Mouse (Mus musculus) kidney, embryonic 15.5 days (tissue): Measurements from ENCODE around the gene Rhobtb1. TPM values are rescaled to one million over a fixed set of nuclear protein-coding genes. Genes with fewer than 3 reads are reported as not detected.

Source experiments
- ATAC-seq: fragments of 200-750 bp; cut with Nextera tagmentation; replicated peaks from 2 replicates; pipeline ENCODE4 v1.8.0; 2017; ENCODE audit warnings: moderate TSS enrichment; ENCODE audit not compliant: low FRiP score
- H3K27ac ChIP-seq: fragments of 300-500 bp; sonication (generic); 2 replicates; pipeline ENCODE4 v1.5.1; 2015; ENCODE audit warnings: mild to moderate bottlenecking, inconsistent platforms
- H3K27me3 ChIP-seq: fragments of 300-500 bp; sonication (generic); 2 replicates; pipeline ENCODE4 v1.6.1; 2015; ENCODE audit warnings: inconsistent platforms
- H3K36me3 ChIP-seq: fragments of 300-500 bp; sonication (generic); 2 replicates; pipeline ENCODE4 v1.6.1; 2015; ENCODE audit warnings: inconsistent platforms
- H3K4me1 ChIP-seq: fragments of 300-500 bp; sonication (generic); 2 replicates; pipeline ENCODE4 v1.6.1; 2015; ENCODE audit warnings: inconsistent platforms
- H3K4me2 ChIP-seq: fragments of 300-500 bp; sonication (generic); 2 replicates; pipeline ENCODE4 v1.6.1; 2015; ENCODE audit warnings: moderate library complexity, mild to moderate bottlenecking, inconsistent platforms
- H3K4me3 ChIP-seq: fragments of 300-500 bp; sonication (generic); replicated peaks from 2 replicates; pipeline ENCODE4 v1.5.1; 2015; ENCODE audit warnings: mild to moderate bottlenecking, inconsistent platforms
- H3K9ac ChIP-seq: fragments of 300-500 bp; sonication (generic); 2 replicates; pipeline ENCODE4 v1.6.1; 2015; ENCODE audit warnings: mild to moderate bottlenecking, inconsistent platforms
- H3K9me3 ChIP-seq: fragments of 300-500 bp; sonication (generic); replicated peaks from 2 replicates; pipeline ENCODE4 v1.6.1; 2016; ENCODE audit warnings: inconsistent platforms
- WGBS: fragments of 180-500 bp; shearing (Covaris S2); methylation state at CpG from one replicate; pipeline ENCODE4 v1.1.7; 2015; ENCODE audit warnings: mixed read lengths; 5-methylcytosine and 5-hydroxymethylcytosine counted together
- polyA plus RNA-seq: library from polyadenylated mRNA; unstranded; fragments of >200 nt; fragmentation: Nextera tagmentation; extraction: Ambion mirVana; gene quantifications from 2 replicates; pipeline ENCODE4 v1.2.1, GENCODE M21; 2015

Rhobtb1 gene
- polyA plus RNA-seq, 1 experiment from 2014 or later = 21.8 TPM

GRCm38 (mm10) chr10:69288086-69288485 lies 136.9 kb downstream of the Rhobtb1 start:
- Histone ChIP-seq H3K9ac (no peak overlapping the region), H3K4me2 (no peak overlapping the region), H3K27ac (no peak overlapping the region), H3K9me3 (no peaks in the 10 kb centered on the region), H3K36me3 (peaks cover 53% of the 10 kb centered on the region), H3K27me3 (no peaks in the 10 kb centered on the region), H3K4me1 (no peaks in the 10 kb centered on the region), H3K4me3 (no peak overlapping the region)
- 57% methylated on average over 4 of the region's 4 CpGs for WGBS
- no peak for ATAC-seq

DNA sequence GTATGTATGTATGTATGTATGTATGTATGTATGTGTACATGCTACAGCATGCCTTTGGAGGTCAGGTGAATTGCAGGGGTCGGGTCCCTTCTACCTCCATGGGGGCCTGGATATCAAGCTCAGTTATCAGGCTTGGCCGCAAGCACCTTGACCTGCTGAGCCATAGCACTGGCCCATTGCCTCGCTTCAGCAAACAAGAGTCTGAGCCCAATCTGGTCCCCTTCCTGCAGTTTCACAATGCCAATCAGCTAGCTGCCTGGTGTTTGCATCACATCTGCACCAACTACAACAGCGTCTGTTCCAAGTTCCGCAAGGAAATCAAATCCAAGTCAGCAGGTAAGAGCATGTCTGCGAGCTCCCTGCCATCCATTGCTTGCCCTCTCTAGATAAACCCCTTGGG lies 137.5 kb downstream of the Rhobtb1 start:
- ATAC-seq = no peak
- Histone ChIP-seq H3K36me3 (peaks cover 48% of the 10 kb centered on the region), H3K4me2 (no peak overlapping the region), H3K9ac (no peak overlapping the region), H3K27ac (no peak overlapping the region), H3K27me3 (no peaks in the 10 kb centered on the region), H3K4me1 (no peaks in the 10 kb centered on the region), H3K9me3 (no peaks in the 10 kb centered on the region), H3K4me3 (no peak overlapping the region)
- 92% methylated on average over 6 of the region's 6 CpGs for WGBS

DNA sequence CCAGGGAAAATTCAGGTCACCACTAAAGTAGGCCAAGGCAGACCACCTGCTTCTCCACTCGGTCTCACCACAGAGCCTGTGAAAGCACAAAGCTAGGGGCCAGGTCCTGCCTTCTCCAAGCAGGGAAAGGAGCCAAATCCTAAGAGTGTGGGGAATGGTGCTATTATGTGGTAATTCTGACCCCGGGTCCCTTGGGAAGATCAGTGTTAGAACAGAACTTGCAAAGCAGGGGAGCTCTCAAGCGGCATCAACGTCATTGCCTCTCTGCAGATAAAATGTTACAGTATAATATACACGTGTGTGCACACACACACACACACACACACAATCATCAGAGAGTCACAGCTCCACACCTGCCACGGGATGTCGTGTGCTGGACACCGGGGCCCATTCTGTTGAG lies 139.5 kb downstream of the Rhobtb1 start:
- Histone ChIP-seq H3K36me3 (peaks cover 35% of the 10 kb centered on the region), H3K27ac (no peak overlapping the region), H3K4me3 (no peak overlapping the region), H3K9ac (no peak overlapping the region), H3K9me3 (no peaks in the 10 kb centered on the region), H3K4me2 (no peak overlapping the region), H3K4me1 (no peaks in the 10 kb centered on the region), H3K27me3 (no peaks in the 10 kb centered on the region)
- WGBS = 89% methylated on average over 8 of the region's 8 CpGs
- no peak for ATAC-seq

DNA sequence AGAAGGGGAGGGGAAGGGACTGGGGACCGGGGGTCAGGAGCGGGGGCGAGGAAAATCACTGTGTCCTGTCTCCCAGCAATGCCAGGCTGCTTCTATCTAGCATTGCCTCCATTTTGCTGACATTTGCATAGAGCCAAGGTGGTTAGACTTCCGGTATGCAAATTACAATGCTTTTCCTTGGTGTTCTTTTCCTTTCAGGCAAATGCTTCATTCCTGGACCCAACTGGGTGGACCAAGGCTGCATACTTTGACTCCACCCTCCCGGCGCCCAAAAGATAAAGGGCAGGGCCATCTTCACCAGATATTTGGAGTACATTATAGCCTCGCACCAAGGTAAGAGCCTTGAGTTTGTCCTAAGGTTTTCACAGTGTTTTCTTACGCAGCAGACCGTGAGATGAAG lies 144.7 kb downstream of the Rhobtb1 start:
- no peak for ATAC-seq
- H3K9me3 ChIP-seq = no peaks in the 10 kb centered on the region
- H3K9ac ChIP-seq = no peak overlapping the region
- no peaks in the 10 kb centered on the region for H3K27me3 ChIP-seq
- H3K4me2 ChIP-seq = no peak overlapping the region
- H3K4me1 ChIP-seq = no peaks in the 10 kb centered on the region
- no peak overlapping the region for H3K27ac ChIP-seq
- WGBS = 69% methylated on average over 9 of the region's 9 CpGs
- peaks cover under 1% of the 10 kb centered on the region; the same call in 1 of the 2 replicates for H3K36me3 ChIP-seq
- no peak overlapping the region for H3K4me3 ChIP-seq

GRCm38 (mm10) chr10:69299985-69300384 lies 148.8 kb downstream of the Rhobtb1 start:
- Histone ChIP-seq H3K4me2 (no peak overlapping the region), H3K36me3 (no peaks in the 10 kb centered on the region), H3K4me3 (no peak overlapping the region), H3K9ac (no peak overlapping the region), H3K9me3 (no peaks in the 10 kb centered on the region), H3K27ac (no peak overlapping the region), H3K27me3 (no peaks in the 10 kb centered on the region), H3K4me1 (peaks cover 2% of the 10 kb centered on the region)
- ATAC-seq = no peak
- 74% methylated on average over 7 of the region's 7 CpGs for WGBS

- H3K9ac ChIP-seq = no peak overlapping the region
- H3K36me3 ChIP-seq = no peaks in the 10 kb centered on the region
- no peak for ATAC-seq
- no peak overlapping the region for H3K4me2 ChIP-seq
- H3K27me3 ChIP-seq = no peaks in the 10 kb centered on the region
- H3K4me3 ChIP-seq = no peak overlapping the region
- H3K9me3 ChIP-seq = no peaks in the 10 kb centered on the region
- no peak overlapping the region for H3K27ac ChIP-seq
- WGBS = 92% methylated on average over 3 of the region's 3 CpGs
- peaks cover 25% of the 10 kb centered on the region for H3K4me1 ChIP-seq
Measured at GRCm38 (mm10) chr10:69302667-69303066, 151.4 kb downstream of the Rhobtb1 start.

- Histone ChIP-seq H3K9ac (no peak overlapping the region), H3K27me3 (no peaks in the 10 kb centered on the region), H3K27ac (peak overlapping the region; percentile 79; the same call in 1 of the 2 replicates), H3K9me3 (no peaks in the 10 kb centered on the region), H3K4me2 (no peak overlapping the region), H3K36me3 (no peaks in the 10 kb centered on the region), H3K4me1 (peaks cover 25% of the 10 kb centered on the region), H3K4me3 (no peak overlapping the region)
- WGBS = 87% methylated on average over 3 of the region's 3 CpGs
- 0 out of 2 replicates have a peak, but pooled peaks have one; percentile 31 for ATAC-seq
Measured at GRCm38 (mm10) chr10:69304819-69305218, 153.6 kb downstream of the Rhobtb1 start.

- peak overlapping the region; percentile 79 for H3K27ac ChIP-seq
- ATAC-seq = peak; percentile 76
- no peaks in the 10 kb centered on the region for H3K36me3 ChIP-seq
- H3K4me2 ChIP-seq = peak overlapping the region; percentile 25; the same call in 1 of the 2 replicates
- H3K27me3 ChIP-seq = no peaks in the 10 kb centered on the region
- WGBS = 31% methylated on average over 7 of the region's 7 CpGs
- H3K4me1 ChIP-seq = peaks cover 25% of the 10 kb centered on the region
- H3K9ac ChIP-seq = no peak overlapping the region
- no peaks in the 10 kb centered on the region for H3K9me3 ChIP-seq
- H3K4me3 ChIP-seq = no peak overlapping the region
Measured at GRCm38 (mm10) chr10:69305600-69305999, 154.4 kb downstream of the Rhobtb1 start.

DNA sequence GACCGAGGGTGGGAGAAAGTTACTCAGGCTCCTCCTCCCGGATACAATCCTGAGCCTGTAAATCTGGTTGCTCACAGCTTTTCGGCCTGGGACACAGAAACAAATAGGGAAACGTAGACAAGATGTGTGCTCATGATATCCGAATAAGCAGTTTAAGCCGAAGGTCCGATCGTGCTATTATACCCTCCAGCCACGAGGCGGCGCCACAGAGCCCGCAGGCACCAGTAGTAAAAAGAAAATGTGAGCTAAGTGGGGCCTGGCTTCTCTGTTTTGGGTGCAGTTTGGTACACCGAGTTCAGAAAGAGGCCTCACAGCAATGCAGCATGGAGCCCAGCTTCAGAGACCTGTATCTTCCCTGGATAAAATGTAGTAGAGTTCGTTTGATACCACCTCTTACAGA lies 155.0 kb downstream of the Rhobtb1 start:
- 58% methylated on average over 14 of the region's 14 CpGs for WGBS

GRCm38 (mm10) chr10:69307067-69307466 lies 155.8 kb downstream of the Rhobtb1 start:
- no peaks in the 10 kb centered on the region for H3K36me3 ChIP-seq
- no peak overlapping the region for H3K27ac ChIP-seq

More for the DNA sequence above, 155.0 kb downstream of the Rhobtb1 start:
- Histone ChIP-seq H3K4me2 (no peak overlapping the region), H3K27me3 (no peaks in the 10 kb centered on the region), H3K4me1 (peaks cover 25% of the 10 kb centered on the region), H3K9ac (no peak overlapping the region), H3K4me3 (no peak overlapping the region), H3K36me3 (no peaks in the 10 kb centered on the region), H3K27ac (peak overlapping the region; percentile 79), H3K9me3 (no peaks in the 10 kb centered on the region)
- no peak for ATAC-seq

DNA sequence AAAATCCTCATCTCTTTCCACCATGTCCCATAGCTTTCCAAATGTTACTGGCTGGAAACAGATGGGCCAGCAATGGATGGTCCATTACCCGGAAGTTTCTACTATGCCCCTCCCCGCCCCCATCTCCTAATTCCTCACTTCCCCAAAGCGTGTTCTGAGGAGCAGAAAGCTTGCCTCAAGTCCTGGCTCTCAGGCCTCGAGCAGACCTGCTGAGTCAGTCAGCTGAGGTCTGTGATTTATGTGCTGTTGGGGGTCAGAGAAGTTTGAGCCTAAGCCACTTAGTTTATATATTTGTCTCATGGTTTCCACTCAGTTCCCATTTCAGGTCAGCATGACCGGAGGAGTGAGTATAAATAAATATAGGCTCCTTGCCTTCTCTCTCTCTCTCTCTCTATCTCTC lies 157.9 kb downstream of the Rhobtb1 start:
- H3K9me3 ChIP-seq = no peaks in the 10 kb centered on the region
- no peaks in the 10 kb centered on the region for H3K36me3 ChIP-seq
- H3K4me1 ChIP-seq = peaks cover 26% of the 10 kb centered on the region
- no peaks in the 10 kb centered on the region for H3K27me3 ChIP-seq
- 35% methylated on average over 5 of the region's 5 CpGs for WGBS
- H3K4me3 ChIP-seq = no peak overlapping the region
- H3K27ac ChIP-seq = no peak overlapping the region
- no peak for ATAC-seq
- H3K9ac ChIP-seq = no peak overlapping the region
- H3K4me2 ChIP-seq = no peak overlapping the region

More at GRCm38 (mm10) chr10:69307067-69307466, 155.8 kb downstream of the Rhobtb1 start:
- Histone ChIP-seq H3K4me1 (peaks cover 25% of the 10 kb centered on the region), H3K4me3 (no peak overlapping the region), H3K9ac (no peak overlapping the region), H3K4me2 (no peak overlapping the region), H3K27me3 (no peaks in the 10 kb centered on the region), H3K9me3 (no peaks in the 10 kb centered on the region)
- 0 out of 2 replicates have a peak, but pooled peaks have one; percentile 44 for ATAC-seq
- 41% methylated on average over 5 of the region's 5 CpGs for WGBS

DNA sequence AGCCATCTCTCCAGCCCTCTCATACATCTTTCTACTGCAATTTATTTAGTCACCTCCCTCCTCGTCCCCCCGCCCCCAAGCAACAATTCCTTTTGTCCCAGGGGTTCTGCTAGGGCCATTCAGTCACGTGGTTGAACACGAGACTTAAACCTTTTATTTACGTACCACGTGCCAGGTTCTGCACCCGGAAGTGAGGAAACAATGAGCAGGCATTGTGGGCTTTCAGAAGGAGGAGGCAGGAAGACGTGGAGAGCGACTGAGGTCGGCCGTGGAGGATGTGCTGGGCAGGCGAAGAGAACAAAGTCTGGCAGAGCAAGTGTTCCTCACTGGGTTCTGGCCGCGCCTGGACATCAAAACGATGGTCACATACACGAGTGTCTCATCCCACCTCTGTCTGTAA lies 160.6 kb downstream of the Rhobtb1 start:
- Histone ChIP-seq H3K4me3 (no peak overlapping the region), H3K9ac (no peak overlapping the region), H3K36me3 (no peaks in the 10 kb centered on the region), H3K27me3 (no peaks in the 10 kb centered on the region), H3K4me2 (no peak overlapping the region), H3K4me1 (peaks cover 10% of the 10 kb centered on the region; the same call in 1 of the 2 replicates), H3K27ac (no peak overlapping the region), H3K9me3 (no peaks in the 10 kb centered on the region)
- no peak for ATAC-seq
- 73% methylated on average over 16 of the region's 16 CpGs for WGBS

GRCm38 (mm10) chr10:69313944-69314343 lies 162.7 kb downstream of the Rhobtb1 start:
- H3K9ac ChIP-seq = no peak overlapping the region
- ATAC-seq = no peak
- peaks cover 5% of the 10 kb centered on the region; the same call in 1 of the 2 replicates for H3K4me1 ChIP-seq
- no peaks in the 10 kb centered on the region for H3K9me3 ChIP-seq
- no peaks in the 10 kb centered on the region for H3K36me3 ChIP-seq
- no peaks in the 10 kb centered on the region for H3K27me3 ChIP-seq
- H3K4me2 ChIP-seq = no peak overlapping the region
- no peak overlapping the region for H3K4me3 ChIP-seq
- no peak overlapping the region for H3K27ac ChIP-seq
- WGBS = 52% methylated on average over 8 of the region's 8 CpGs
